Mouse (Mus musculus) E14TG2a.4 (cell line): Measurements from ENCODE around the gene Ints11.

Experiments used
- CTCF ChIP-seq: conservative IDR thresholded peaks from 2 replicates; pipeline ENCODE4 v1.5.1; 2014; ENCODE audit warnings: low read length
- POU5F1 ChIP-seq: IDR thresholded peaks from 2 replicates; pipeline ENCODE4 v1.6.1; 2014; ENCODE audit warnings: low read length, borderline replicate concordance

GRCm38 (mm10) chr4:155847591-155848352, 21.6 kb upstream of the Ints11 start:
- TF ChIP-seq CTCF = no peak
- no peak for TF ChIP-seq POU5F1
